Mouse (Mus musculus): ENCODE results near the gene Rb1.

The Rb1 gene

DNA sequence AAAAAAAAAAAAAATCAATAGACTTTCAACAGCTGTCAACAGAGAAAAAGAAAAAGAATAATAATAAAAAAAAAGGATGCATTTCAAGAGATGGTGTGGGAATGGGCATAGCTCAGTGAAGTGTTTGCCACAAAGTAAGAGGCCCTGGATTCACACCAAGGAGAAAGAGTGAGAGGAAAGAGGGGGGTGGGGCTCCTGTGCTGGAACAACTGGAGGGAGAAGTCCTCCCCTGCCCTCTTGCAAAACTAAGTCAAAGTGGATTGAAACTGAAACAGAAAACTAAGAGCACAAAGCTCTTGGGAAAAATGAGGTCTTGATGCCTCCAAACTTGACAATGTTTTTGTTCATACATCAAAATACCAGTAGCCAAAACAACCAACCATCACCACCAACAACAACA lies 116.4 kb downstream of the Rb1 start:
- DNase-seq (ENCODE audit: low spot score) = peak; percentile 12

DNA sequence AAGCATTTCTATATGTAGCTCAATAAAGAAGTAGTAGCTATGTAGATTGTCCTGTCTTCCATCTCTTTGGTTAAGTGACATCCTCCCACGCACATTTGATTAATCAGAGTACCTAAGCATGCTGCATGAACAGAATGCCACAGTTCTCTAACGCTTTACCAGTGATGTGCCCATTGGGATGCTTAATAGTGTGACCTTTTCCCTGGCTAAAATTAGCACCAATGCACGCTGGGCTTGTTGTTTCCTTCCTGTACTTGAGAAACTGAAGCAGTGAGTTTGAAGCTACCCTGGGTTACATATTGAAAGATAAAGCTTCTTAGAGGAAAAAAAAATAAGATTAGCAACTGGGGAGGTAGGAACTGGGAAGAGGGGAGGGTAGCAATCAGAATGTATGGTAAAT lies 121.6 kb downstream of the Rb1 start:
- no peak for DNase-seq (ENCODE audit: low spot score)

DNA sequence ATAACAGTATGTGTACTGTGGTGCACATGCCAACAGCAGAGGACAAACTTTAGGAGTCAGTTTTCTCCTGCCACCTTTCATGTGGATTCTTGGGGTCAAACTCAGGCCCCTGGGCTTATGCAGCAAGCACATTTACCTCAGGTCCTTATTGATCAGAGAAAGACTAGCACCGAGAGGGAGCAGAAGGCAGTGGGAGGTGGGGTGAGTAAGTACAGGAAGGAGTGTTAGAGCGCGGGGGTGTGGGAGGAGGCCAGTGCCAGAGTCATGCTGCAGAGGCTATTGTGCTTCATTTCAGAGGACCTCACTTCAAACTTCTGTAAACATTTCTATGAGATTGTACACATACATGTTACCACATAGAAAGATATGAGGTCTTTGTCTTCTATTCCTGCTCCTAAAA lies 124.2 kb downstream of the Rb1 start:
- no peak for DNase-seq (ENCODE audit: low spot score)

DNA sequence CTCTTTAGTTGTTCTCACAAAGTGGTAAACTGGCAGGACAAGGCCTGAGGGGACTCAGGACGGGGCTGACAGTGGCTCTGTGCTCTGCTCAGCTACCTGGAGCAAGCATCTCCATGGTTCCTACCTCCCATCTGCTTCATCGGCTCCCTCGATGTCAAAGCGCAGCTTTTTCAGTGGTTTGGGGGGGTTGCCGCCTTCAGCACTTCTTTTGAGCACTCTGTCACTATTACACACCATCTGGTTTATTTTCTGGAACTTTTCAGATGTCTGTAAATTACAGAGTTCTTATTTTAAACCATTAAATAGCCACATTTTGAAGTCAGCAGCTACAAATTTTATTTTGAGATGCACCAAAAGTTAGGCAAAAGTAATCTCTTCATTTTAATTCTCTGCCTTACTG lies 126.6 kb downstream of the Rb1 start:
- no peak for DNase-seq (ENCODE audit: low spot score)

DNA sequence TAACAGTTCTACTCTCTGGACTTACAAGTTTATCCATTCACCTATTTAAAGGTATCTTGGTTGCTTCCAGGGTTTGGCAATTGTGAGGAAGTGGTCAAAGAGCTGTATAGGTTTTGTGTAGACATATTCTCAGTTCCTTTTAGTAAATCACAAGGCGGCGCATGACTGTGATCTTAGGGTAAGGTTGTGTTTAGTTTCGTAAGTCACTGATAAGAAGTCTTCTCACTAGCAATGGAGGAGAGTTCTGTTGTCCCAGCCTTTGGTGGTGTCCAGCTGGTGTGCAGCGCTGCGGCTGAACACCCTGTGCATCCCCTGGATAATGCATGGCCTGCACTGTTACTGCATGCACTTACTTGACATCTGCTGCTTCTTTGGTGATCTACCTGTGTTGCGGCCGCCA lies 138.7 kb downstream of the Rb1 start:
- DNase-seq (ENCODE audit: low spot score) = no peak

DNA sequence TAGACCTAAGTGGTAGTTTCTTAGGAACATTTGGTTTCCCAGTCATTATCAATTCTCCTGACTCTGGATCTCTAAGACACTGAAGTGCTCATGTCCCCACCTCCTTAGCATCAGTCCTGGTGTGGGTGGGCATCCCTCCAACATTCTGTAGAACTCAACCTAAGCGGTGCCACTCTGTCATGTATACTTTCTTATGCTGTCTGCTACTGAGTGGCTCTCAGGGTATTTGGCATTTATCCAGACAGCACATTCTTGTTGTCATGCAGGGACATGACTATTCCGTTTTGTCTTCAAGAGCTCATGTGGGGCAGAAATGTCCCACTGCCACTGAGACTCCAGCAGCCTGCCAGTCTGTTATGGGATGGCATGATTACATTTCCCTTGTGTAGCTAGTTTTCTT lies 144.5 kb downstream of the Rb1 start:
- no peak for DNase-seq (ENCODE audit: low spot score)

DNA sequence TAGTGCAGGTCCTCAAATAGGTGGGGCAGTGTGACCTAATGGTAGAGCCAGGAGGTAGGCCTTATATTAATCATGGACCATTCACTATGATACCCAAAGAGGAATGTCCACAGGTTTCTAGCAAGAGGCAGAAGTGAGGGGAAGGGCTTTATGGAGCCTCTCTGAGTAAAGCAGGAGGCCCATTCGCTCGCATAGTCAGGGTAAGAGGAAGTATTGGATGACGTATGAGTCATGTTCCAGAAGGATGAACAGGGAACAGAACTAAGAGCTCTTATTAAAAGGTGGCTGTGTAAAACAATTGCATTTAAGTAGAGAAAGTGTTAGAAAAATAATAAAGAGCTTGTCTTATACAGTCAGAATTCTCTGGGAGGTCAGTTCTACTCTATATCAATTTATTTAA lies 145.0 kb downstream of the Rb1 start:
- no peak for DNase-seq (ENCODE audit: low spot score)

DNA sequence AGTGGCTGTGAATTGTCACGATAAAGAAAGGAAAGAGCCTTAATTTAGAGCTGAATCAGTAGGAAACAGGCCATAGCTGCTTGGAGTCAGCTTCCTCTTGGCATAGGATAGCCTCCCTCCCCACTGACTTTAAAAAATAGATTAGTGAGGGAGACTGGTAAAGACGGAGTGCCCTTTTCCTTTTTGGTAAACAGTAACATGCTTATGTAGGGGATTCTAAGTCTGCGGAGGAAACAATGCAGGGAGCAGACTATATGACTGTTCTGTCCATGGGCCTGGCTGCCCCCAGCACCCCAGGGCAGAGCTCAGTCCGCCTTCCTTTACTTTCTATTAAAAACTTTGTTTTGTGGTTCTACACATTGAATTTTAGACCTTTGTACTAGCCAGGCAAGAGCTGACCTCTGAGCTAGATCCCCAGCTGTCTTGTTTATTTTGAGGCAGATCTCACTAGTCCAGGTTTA lies 146.4 kb downstream of the Rb1 start:
- no peak for DNase-seq (ENCODE audit: low spot score)

DNA sequence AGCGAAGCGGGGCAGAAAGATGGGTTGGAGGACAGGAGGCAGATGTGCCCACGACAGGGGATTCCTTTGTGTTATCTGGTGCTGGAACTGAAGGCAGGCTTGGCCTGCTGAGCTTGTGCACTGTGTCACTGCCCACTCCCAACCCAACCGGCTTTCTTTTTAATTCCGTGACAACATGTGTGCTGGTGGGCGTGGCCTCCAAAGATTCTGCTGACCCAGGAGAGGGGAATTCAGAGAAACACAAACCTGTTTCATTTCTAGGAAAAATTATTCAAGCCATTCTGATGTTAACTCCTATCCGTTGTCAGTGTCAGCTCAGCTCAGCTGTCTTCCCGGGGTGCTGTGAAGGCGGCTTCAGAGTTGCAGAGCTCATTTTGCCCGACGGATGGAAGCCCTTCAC lies 147.7 kb downstream of the Rb1 start:
- DNase-seq (ENCODE audit: low spot score) = no peak

DNA sequence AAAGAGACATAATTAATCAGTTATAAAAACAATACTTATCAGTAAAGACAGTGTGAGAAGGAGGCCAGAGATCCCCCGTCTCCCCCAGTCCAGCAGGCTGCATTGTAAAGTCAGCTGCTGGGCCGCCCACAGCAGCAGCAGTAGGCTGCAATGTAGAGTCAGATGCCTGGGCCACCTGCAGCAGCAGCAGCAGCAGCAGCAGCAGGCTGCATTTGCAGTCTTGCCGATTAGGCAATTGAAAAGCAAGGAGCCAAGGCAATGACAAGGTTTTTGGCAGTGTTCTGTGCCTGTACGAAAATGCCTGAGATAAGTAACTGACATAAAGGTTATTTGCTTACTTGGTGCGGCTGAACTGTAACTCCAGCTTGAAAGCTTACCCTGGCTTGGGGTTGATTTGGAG lies 149.4 kb downstream of the Rb1 start:
- no peak for DNase-seq (ENCODE audit: low spot score)

DNA sequence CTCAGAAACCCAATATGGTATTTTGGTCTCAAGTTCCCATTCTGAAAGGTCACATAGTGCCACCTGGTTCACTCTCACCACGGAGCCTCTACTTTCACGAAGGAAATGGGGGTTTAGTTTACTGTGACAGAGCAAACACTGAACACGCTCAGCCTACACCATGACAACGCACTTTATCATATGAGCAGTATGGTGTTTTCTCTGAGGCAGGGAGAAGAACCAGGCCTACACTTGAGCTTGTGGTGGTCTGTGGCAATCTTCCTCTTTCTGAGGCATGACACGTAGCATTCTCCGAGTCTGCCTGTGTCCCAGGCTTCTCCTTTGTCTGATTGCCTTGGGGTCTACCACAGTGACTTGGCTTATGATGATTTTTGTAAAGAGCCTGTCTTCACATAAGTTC lies 149.8 kb downstream of the Rb1 start:
- DNase-seq (ENCODE audit: low spot score) = no peak

DNA sequence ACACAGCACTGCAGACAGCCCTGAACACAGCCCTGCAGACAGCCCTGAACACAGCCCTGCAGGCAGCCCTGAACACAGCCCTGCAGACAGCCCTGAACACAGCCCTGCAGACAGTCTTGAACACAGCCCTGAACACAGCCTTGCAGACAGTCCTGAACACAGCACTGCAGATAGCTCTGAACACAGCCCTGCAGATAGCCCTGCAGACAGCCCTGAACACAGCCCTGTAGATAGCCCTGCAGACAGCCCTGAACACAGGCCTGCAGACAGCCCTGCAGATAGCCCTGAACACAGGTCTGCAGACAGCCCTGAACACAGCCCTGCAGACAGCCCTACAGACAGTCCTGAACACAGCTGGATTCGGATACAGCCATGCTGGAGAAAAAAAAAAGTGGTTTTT lies 150.6 kb downstream of the Rb1 start:
- no peak for DNase-seq (ENCODE audit: low spot score)

DNA sequence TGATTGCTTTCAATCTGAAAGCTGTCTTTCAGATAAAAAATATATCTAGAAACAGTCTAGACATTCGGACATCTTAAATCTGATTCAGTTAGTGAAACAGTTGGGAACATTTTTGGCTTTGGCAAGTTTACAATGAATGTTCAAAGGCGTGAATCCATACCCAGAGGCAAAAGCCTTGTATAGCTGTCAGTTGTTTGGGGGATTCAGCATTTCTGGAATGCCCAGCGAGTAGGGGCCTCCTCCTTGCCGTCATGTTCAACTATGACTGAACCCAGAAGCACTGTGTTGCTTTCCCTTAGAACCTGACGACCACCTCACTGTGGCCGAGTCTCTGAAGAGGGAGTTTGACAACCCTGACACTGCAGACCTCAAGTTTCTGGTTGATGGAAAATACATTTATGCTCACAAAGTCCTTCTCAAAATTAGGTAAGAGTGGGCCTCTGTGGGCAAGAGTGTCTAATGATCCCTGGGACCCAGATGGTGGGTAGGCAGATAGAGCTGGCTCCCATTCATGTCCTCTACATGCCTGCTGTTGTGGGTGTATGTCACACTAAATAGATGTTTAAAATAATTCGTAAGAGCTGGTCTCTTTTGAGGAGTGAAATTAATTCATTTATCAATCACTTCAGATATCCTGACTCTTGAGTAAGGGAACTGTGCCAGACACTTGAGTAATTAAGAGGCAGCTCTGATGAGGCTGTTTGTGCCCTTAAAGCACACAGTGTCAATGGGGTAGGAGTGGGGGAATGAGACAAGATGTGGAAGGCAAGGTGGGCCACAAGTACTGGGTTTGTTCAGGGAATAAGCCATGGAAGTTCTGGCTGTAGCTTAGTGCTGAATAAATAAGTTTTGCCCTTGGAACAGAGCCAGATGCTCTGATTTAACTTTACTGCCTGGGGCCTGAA lies 151.3 kb downstream of the Rb1 start:
- no peak for DNase-seq (ENCODE audit: low spot score)

DNA sequence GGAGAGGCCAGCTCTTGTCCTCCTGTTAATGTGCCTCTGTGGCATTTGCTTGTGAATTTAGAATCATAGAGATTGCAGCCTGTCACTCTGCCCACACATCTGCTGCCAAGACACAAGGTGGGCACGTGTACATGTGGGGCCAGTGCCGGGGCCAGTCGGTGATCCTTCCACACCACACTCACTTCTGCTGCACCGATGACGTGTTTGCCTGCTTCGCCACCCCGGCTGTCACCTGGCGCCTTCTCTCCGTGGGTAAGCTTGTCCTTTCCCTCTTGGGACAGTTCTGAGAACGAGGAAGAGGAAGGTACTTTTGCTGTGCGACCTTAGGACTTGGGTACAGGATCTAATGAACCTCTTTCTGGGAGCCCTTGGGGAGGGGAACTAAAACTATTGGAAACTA lies 152.0 kb downstream of the Rb1 start:
- DNase-seq (ENCODE audit: low spot score) = no peak

DNA sequence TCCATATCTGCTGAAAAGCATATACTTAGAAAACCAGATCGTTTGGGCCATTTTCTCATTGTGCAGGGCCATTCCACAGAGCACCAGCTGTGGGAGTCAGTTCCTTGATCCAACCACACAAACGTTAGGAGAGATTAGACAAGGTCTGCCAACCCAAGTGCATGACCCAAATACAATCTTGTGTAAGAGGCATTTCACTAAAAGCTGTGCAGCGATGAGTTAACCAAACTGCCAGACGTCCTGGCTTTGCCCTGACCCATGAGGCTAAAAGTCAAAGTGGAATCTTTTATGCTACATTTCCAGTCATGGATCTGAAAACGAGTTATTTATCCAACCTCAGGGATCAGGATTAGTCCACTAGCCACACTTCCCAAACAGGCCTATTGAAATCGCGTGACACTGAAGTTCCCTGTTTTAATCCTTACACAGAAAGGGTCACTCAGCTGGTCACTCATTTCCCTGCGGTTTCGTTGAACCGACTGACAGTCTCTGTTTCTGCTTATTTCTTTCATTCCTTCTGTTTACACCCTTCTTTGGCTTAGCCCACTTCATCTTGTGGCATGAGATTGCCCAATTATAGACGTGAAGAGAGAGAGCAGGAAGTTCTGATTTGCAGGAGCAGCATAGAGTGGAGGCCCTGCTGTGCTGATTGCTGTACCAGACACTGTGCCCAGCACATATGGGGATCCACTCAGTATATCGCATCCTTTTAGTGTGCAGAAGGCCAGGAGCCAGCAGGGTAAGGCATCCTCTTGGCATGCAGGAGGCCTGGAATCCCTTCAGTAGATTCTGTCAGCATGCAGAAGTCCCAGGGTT lies 153.2 kb downstream of the Rb1 start:
- DNase-seq (ENCODE audit: low spot score) = no peak

DNA sequence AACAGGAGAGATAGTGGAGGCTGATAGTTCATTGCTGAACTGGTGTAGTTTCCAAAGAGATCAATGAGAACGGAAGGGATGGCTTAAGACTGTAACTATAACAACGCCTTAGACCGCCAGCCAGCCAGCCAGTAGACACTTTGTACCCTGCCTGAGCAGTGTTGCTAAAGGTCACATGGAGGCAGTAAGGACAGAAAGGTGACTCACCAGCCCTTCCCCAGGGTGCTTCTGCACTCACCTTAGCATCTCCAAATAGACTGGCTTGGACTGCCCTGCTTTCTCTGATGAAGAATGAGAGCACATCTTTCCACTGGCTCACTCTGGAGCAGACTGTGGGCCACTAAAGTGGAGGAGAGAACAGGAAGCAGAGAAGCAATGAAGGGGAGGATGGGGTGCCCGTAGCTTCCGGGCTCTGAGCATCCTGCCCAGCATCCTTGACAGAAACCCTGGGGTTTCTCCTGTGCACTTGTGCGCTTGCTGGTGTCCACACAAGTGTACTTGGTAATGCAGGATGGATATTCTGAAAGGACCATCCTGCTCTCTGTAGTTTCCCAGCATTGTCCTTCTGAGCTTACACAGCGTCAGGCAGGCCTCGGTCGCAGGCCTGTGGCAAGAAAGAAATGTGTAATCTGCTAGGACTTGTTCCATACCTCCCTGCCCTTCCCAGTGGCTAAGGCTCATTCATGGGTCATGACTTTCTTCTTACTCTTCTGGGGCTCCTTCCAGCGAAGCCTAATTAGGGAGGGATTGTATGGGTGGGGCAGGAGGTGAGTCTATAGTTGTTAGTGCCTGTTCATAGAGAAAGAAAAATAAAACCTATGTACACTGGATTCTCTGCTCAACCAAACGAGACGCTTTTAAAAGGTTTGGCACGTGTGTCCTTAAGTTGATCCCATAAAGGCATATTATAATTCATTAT lies 155.4 kb downstream of the Rb1 start:
- DNase-seq (ENCODE audit: low spot score) = no peak

DNA sequence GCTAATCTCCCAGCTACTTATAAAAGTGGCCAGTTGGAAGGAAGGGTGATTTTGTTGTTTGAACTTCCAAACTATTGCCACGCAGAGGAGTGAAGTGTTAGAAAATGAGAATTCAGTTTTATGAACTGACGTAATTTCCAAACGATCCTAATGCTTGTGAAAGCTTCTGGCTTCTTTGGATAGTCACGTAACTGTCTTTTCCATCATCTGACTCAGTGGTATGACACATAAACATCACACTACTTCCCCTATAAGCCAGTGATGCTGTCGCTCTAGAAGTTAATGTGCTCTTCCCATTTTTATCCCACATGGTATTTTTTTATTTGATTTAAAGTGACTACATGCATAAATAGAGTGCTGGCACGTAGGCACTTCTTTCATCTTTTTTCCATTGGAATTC lies 157.0 kb downstream of the Rb1 start:
- DNase-seq (ENCODE audit: low spot score) = no peak

DNA sequence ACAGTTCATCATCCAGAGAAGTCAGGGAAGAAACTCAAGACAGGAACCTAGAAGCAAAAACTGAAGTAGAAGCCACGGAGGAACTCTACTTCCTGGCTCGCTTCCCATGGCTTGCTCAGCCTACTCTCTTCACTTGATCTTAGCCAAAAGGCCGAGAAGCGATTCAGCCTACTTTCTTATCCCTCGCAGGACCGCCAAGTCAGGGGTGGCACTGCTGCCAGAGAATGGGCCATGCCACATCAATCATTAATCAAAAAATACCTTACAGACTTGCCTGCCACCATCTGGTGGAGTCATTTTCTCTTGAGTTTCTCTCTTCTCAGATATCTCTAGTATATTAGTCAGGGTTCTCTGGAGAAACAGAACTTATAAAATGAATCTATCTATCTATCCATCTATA lies 160.5 kb downstream of the Rb1 start:
- no peak for DNase-seq (ENCODE audit: low spot score)

DNA sequence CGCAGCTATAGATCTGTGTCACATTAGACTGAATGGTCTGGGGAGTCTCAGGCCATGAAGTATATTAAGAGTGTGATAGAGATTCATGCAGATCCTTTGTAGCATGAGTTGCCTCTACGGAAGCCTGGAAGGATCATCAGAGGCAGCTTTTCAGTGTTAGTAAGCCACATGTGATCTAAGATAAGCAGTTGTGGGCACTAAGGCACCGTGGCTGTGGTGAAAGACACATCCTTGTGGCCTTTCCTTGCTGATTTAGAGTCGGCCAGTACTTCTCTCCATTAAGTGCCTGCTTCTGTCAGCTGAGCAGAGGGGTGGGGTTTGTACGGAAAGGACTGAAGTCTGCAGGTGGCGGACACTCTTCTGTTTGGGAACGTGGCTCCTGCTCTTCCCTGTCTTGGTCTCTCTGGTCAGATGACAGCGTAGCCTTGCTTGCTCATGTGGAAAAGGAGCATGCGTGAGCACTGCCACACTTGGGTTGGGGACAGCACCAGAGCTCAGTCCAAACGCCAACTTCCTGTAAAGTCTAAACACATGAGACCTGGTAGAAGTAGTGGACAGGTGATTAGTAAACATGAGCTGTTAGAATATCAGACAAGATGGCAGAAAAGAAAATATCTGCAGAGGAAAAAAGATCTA lies 162.1 kb downstream of the Rb1 start:
- DNase-seq (ENCODE audit: low spot score) = no peak

DNA sequence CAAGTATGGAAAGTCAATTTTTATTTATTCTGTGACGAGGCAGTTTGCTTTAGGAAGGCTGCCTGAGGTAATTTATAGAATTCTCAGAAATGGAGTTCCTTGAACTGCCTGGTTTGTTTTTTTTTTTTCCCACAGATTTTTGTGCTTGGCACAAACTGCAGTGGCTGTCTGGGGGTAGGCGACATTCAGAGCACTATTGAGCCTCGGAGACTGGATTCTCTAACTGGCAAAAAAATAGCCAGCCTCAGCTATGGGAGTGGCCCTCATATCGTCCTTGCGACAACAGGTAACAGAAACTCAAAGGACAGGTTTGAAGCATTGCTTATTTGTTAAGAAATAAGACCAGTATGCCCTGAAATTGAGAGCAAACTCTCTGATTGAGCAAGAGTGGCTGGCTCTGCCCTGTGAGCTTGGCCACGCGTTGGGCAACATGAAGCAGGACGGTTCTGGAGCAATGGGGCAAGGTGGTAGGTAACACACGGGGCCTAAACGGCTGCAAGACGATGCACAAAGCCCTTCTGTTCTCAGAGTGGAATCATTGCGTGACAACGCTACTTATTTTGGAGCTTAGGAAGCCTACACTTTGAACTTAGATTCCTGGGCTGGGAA lies 163.3 kb downstream of the Rb1 start:
- DNase-seq (ENCODE audit: low spot score) = no peak

DNA sequence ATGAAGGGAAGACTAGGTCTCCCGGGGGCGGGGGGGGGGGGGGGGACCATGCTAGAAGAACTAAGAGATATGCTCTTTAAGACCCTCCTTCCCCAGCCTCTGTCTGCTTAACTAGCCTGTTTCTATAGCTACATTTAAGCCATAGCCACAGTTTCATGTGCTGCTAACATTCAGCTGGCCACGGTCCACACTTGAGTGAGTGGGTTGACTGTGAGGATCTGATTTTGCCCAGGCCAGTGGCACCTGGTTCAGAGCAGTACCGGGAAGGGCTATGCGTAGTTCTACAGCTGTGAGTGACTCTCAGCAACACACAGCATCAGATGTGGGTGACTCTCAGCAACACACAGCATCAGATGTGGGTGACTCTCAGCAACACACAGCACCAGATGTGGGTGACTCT lies 164.3 kb downstream of the Rb1 start:
- no peak for DNase-seq (ENCODE audit: low spot score)

All from ovary, postnatal 36 days (tissue).